Mouse (Mus musculus) erythroblast, embryonic 14.5 days (primary cell): Measurements from ENCODE around the gene Mtg1.

ENCODE experiments used
- GATA1 ChIP-seq: IDR thresholded peaks from 2 replicates; pipeline ENCODE4 v1.6.1; 2012; ENCODE audit warnings: low read length, inconsistent platforms, mixed read lengths
- TAL1 ChIP-seq: IDR thresholded peaks from 3 replicates; pipeline ENCODE4 v1.6.1; 2012; ENCODE audit warnings: low read length, inconsistent platforms, mixed read lengths

DNA sequence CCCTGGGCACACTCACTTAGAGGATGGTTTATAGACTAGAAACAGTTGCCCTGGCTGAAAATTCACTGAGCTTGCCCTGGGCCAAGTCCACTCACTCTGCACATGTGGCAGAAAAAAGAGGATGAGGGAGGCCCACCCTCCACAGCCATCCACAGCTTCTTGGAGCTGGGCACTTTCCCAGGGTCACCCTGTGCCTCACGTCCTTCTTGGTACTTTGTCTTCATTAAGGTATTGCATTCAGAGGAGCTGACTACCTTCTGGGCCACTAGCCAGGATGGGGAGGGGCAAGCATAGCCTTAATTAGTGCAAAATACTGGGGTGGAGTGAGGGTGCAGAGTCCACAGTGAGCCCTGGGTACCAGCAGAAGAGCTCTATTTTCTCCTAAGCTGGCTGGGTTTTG lies 41.8 kb upstream of the Mtg1 start:
- TF ChIP-seq TAL1 = no peak
- no peak for TF ChIP-seq GATA1
